Mouse (Mus musculus) heart, postnatal 25 days (tissue): ENCODE measurements around the gene Tepsin. TPM values are rescaled to one million over a fixed set of nuclear protein-coding genes. Genes with fewer than 3 reads are reported as not detected.

Experiments
- DNase-seq: peaks from one replicate; pipeline ENCODE4 v3.0.0; 2022; ENCODE audit warnings: low spot score
- intact Hi-C: fragments of 180-260 bp; cut with DNase I; formaldehyde crosslinking; loops from one replicate; pipeline ENCODE4 v1.15.1; 2025
- total RNA-seq, 2 experiments: library from RNA; stranded (reverse); gene quantifications; 2 replicates each; pipeline ENCODE4 v1.2.3; 2021

Tepsin gene
- total RNA-seq, 2 experiments from 2014 or later, result 7.4 to 8.2 TPM

DNA sequence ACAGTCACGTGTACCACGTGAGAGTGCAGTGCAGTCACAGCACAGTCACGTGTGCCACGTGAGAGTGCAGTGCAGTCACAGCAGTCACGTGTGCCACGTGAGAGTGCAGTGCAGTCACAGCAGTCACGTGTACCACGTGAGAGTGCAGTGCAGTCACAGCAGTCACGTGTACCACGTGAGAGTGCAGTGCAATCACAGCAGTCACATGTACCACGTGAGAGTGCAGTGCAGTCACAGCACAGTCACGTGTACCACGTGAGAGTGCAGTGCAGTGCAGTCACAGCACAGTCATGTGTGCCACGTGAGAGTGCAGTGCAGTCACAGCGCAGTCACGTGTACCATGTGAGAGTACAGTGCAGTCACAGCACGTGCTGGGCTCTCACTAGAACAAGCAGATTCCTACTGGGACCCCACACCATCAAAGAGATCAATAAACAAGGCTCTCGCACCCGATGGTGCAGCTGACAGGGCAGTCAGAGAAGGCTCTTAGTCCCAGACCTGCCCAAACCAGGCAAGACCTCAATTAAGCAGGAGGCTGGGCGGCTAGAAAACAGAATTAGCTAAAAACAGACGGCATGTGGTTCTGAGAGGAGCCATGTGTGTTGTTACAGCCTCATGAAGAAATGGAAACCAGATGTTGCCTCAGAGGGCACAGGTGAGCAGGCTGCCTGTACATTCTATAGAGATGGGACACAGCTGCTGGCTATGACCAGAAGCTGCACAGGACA lies 16.1 kb upstream of the Tepsin start:
- DNase-seq, result no peak
- intact Hi-C loops, result loop anchor here (5.0 kb wide), 3 partner anchors 53 to 308 kb away; no protein-coding TSS in a partner anchor

DNA sequence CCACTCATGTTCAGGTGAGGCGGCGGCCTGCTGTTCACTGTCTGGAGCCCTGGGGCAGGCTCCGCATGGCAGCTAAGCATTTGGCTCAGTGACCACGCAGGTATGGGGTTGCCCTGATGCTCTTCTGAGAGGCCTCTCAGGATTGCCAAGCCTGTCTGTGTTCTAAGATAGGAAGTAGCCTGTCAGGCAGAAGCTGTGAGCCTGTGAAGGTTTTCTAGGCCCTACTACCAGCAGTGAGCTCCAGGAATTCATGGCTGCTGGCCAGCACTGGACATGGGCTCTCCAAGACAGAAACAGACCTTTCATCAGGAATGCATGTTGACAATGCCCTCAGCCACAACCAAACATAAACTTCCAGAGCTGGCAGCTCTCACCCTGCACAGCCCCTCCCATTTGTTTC lies 13.6 kb upstream of the Tepsin start:
- DNase-seq, result no peak
- intact Hi-C loops, result loop anchor here (5.0 kb wide), 3 partner anchors 55 to 310 kb away; no protein-coding TSS in a partner anchor

DNA sequence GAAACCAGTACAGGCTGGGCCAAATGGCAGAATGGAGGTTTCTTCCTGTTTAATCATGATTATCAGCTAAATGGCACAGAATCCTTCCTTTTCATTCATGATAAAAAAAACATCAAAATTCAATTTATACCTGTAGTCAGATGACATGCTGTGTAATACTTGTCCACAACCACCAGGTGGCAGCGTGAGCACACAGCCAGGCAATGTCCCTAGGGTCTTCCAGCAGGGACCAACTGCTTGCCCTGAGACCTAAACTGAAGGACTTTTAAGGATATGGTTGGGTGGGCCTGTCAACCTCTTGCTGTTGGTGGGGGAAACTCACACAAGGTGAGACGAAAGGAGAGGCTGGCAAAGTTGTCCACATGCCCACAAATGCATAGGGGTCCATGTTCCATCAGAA lies 12.5 kb upstream of the Tepsin start:
- DNase-seq, result no peak

DNA sequence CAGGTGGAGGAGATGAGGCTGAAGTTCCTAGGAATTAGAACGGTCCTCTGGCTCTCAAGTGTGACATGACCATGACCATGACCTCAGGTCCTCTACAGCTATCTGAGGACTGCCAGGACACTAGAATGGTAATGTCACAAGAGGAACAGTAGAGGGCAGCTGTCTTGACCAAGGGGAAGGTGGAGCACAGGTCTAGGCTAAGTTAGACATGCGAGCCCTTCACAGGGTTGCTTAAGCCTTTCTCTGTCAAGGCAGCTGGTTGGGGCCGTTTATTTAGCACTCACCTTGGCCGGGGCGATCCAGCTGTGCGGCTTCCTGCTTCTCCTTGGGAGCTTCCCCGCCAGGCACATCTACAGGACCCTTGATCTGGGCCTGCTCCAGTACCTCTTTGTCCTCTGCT lies 12.0 kb upstream of the Tepsin start:
- no peak for DNase-seq
- intact Hi-C loops, result loop anchor here (5.0 kb wide), 3 partner anchors 57 to 312 kb away; no protein-coding TSS in a partner anchor

More for the DNA sequence above, 12.5 kb upstream of the Tepsin start:
- intact Hi-C loops, result loop anchor here (1.0 to 5.0 kb wide), 4 partner anchors 56 to 311 kb away; no protein-coding TSS in a partner anchor

DNA sequence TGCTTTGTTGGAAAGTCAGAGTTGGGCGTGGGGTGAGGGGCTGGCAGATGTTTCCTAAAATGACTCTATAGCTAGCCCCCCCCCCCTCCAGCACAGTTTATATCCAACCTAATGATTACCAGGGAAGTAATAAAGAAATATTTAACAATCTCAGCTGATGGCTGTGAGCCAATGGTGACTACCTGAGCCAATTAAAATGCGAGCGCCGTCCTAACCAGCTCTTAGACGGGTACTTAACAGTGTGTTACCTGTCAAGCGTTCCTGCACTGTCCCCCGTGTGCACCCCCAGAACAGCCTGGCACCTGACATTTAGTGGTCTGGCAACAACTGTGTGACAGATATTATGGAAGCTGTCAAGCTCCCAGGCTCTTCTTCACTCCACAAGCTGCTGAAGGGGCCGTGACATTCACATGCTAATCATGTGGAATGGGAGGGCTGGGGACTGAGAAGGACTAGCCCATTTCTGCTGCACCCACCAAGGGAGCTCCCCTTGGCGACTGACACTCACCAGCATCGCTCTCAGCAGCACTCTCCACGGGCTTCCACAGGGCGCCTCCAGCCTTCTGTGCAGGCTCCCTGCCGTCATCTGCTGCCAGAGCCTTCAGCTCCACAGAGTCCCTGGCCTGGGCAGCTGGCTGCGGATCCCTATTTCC lies 11.2 kb upstream of the Tepsin start:
- DNase-seq, result no peak
- intact Hi-C loops, result loop anchor here (5.0 kb wide), 3 partner anchors 58 to 313 kb away; no protein-coding TSS in a partner anchor

DNA sequence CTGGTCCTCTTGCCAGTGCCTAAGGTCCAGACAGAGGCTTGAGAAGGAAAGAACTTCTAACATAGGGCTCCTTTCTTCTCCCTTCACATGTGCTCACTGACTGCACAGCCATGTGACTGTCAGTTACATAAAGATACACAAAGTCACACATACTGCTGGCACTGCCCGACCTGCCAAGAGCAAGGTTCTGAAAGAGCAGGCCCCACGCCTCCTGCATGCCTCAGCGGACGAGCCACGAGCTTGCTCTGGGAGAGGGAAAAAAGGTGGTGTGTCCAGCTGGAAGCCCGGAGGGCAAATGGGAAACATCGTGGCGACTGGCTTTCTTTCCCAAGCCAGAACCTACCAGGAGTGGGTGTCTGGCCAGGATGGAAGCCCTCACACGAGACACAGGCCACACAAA lies 9.3 kb upstream of the Tepsin start:
- intact Hi-C loops, result no loop called here
- DNase-seq, result no peak

DNA sequence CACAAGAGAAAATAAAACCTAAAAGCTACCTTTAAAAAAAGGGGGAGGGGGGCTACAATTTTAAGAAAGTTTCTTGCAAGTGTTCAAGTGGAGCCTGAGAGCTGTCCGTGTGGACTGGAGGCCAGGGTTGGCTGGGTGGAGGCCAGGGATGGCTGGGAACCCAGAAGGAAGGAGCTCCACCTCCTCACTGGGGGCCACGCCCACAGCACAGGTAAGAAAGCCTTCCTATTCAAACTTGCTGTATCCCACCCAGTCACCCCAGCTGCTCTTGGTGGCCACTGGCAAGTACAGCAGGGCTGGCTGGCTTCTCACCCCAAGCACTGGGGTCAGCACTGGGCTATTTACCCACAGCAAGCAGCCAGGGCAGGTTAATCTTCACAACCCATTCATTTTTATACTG lies 8.5 kb upstream of the Tepsin start:
- intact Hi-C loops, result no loop called here
- no peak for DNase-seq

DNA sequence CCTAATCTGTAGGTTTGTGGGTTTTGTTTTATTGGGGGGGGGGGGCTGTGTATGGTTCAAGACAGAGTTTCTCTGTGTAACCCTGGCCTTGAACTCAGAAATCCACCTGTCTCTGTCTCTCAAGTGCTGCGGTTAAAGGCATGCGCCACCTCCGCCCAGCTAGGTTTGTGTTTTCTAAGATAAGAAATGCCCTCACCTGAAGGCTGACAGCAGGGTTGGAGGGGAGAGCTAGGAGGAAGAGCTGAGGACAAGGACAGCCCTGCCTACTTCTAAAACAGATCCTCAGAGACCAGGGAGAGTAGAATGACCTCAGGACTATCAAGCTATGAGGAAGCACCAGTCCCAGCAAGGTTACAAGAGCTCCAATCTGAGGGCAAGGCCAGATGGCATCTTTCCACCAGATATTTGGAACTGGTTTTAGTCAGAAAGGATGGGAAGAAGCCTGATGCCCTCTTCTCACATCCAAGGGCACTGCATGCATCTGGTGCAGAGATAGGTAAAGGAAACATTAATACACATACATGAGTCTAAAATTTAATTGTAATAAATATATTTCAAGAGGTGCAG lies 5.0 kb upstream of the Tepsin start:
- intact Hi-C loops, result loop anchor here (5.0 kb wide), 1 partner anchor 71 kb away; no protein-coding TSS in a partner anchor
- DNase-seq, result no peak

DNA sequence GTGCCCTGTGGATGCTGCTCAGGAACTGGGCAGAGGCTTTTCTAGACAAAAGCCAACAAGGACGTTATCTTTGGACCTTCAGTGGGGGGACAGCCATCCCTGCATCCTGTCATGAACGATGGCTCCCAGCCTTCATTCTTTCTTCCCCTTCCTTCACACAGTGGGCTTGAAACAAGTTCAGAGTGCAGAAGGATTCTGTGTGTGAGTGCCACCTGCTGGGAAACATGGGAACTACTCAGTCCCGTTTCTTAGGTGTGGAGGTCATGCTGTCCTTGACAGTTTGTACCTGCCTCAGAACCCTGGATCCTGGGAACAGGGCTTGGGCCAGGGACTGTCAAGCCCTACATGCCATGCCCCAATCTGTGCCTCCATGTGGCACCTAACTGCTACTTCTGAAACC lies 2.5 kb upstream of the Tepsin start:
- intact Hi-C loops, result loop anchor here (1.0 to 5.0 kb wide), 2 partner anchors 69 to 88 kb away; no protein-coding TSS in a partner anchor

DNA sequence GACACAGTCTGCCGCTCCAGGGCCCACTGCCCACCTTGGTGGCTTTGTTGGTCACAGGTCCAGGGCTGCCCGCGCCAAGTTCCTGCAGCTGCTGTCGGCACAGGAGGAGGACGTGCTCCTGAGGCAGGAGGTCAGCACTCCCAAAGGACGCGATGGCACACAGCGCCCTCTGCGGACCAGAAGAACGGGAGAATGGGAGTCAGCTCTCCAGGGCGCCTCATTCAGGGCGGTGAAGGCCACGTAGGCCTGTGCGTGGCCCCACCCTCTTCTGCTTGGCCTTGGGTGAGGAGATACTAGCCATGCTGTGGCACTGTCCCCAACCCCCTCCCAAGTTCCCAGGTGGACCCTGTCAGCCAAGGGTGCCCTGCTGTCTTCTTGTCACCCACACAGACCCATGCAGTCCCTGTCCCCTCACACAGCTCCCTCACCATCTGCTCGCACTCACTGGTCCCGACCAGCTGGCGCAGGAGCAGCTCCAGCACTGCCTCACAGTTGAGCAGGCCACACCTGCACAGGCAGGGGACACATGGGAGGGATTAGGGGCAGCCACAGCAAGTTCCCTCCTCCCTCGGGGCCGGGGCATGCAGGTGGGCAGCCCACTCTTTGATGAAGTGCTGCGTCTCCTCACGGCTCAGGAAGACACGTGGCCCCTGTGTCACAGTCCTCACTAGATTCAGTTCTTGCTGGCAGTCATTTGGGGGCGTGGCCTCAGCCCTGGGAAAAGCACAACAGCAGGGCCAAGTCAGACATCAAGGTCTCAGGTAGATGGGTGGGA lies 5.5 kb downstream of the Tepsin start:
- intact Hi-C loops, result no loop called here
- no peak for DNase-seq

More for the DNA sequence above, 2.5 kb upstream of the Tepsin start:
- no peak for DNase-seq

DNA sequence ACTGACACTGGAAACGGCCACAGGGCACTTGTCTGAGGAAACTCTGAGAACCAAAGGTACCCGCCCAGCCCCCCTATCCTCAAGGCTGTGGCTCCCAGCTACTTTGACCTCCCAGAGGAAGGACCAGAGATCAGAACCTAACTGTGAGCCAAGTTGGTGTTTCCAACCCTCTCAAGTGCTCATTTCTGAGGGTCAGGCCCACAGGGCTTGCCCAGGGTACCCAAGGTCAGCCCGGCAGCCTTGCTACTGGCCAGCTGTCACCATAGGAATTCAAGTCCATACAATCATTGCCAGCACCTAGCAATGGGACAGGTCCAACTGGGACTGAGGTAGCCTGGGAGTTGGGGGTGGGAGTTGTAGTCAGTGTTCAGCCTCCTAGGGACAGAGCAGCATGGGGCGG lies 7.9 kb downstream of the Tepsin start:
- intact Hi-C loops, result no loop called here

DNA sequence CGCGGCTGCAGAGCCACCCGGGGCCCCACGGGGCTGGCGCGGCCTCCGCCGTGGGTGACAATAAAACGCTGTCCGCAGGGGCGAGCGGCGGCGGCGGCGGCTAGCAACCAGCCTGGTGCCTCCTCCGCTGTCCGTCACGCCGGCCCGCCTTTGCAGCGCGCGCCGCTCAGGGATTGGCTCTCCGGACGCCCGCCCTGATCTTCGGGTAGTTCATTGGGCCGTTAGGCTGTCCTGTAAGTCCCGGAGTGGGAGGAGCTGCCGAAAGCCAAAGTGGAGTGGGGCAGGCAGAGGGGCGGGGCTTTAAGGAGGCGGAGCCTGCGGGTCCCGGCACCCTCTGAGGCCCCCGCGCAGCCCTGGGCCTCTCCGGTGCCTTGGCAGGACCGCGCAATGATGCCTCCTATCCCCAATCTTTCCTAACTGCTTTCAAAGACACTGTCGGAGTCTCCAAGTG lies 11.8 kb downstream of the Tepsin start, which contains the start of gene Cep131:
TSS of gene Cep131 (minus strand) at position 126 of the 451 bp plus-strand sequence.
- intact Hi-C loops, result loop anchor here (10.0 kb wide), 1 partner anchor 142 kb away; the partner anchor contains the start of gene Baiap2
- DNase-seq, result peak; percentile 97

More for the DNA sequence above, 7.9 kb downstream of the Tepsin start:
- no peak for DNase-seq

DNA sequence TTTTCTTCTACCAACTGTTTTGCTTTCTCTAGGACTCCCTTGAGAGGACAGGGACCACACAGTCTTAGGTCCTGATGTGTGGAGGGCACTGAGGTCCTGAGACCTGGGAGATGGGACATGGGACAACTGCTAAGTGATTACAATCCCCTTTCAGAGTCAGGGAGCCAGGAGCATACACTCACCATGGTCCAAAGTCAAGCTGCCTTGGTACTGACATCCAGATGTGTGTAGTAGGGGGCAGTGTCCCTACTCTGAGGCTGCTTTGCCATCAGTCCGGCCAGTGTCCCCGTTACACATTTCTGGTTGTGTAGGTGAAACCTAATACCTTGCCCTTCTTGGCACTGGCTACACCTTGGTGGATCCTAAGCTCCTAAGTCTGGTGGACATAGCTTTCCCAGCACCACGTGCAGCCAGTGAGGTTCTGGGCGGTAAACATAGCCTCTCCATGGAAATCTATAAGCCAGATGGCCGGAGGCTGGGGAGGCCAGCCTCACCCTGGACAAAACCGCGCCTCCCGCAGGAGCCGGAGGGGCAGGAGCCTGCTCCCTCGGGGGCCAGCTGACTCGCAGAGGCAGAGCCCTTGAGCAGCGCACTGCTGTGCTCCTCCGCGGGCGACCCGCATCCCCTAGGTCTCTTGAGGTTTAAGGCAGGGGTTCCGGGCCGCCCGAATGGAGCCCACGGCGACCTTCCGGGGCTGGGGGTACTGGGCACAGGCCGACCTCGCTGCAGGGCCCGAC lies 12.5 kb downstream of the Tepsin start:
- peak; percentile 13 for DNase-seq
- intact Hi-C loops, result loop anchor here (10.0 kb wide), 1 partner anchor 141 kb away; the partner anchor contains the start of gene Baiap2

DNA sequence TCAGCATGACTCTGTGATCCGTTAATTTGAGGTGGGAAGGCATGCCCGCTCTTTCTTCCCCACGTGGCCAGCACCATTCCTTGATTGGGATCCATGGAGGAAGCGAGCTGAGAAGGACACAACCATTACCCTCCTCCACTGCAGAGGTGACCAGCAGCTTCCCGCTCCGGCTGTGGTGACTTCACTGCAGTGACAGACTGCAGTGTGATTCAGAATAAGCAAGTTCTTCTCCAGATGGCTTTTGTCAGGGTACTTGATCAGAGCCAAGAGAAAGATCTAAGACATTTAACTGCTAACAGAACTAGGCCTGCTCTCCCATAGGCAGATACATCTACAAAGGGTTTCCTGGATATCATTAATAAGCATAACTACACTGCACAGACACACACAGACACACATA lies 18.2 kb downstream of the Tepsin start:
- intact Hi-C loops, result loop anchor here (10.0 kb wide), 1 partner anchor 135 kb away; the partner anchor contains the start of gene Baiap2
- DNase-seq, result no peak

DNA sequence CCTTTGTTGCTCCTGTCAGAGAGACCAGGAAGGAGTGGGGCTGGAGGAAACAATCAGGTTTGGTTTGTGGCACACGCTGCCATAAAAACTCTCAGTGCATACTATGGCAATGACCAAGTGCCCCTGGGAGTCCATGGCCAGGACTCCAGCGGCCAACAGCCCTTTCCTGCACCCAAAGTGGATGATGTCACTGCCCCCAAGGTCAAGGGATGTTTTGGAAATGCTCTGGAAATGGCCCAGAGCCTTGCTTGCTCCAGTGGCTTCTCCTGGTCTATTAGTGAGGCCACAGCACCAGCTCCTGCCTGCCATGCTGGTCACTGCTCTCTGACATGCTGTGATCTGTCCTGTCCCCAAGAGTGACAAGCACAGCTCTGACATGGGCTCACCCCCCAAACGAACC lies 22.3 kb downstream of the Tepsin start:
- intact Hi-C loops, result no loop called here
- DNase-seq, result no peak

DNA sequence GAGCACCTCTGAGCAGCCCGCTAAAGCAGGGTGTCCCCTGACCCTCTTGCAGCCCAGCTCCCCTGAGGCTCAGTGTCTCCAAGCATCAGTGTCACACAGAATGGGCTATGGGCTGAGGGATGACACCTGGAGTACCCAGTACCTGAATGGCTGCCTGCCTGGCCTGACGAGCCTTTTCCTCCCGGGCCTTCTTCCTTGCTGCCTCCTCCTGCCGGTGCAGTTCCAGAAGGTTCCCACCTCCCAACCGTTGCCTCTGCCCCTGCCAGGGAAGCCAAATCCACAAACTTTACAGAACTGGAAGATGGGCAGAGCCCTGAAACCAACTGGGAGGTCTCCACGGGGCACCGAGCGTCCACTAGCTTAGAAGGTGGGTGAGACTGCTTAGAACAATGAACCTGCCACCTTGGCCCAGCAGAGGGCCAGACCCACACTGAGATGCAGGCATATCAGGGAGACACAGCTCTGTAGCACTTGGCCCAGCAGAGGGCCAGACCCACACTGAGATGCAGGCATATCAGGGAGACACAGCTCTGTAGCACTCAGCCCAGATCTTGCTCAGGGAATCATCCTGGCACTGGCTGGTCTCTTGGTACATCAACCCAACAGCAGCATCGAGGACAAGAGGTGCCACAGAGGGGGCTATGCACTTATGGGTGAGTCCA lies 25.4 kb downstream of the Tepsin start:
- intact Hi-C loops, result no loop called here

DNA sequence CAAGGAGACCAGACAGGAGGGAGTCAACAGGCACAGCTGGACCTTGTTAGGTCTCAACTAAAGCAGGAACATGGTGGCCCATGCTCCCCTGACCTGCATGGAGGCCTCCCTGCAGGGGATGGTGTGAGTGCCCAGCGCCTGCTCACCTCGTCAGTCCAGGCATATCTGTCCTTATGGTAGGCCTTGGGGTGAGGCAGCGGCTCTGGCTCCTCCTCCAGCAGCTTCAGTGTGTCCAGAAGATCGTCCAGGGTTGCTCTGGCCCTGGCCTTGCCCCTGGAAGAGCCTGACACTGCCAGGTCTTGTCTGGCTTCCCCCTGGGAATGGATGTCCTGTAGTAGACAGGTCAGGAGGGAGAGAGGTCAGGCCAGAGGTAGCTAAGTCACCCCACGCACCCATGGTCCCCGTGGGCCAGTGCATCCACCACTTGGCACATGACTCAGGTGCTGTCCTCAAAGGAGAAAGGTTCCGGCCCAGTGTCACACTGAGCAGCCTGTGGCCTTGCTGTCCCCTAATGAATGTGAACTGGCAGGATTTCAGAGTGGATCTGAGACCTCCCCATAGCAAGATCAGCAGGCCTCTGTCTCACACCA lies 26.7 kb downstream of the Tepsin start:
- no peak for DNase-seq
- intact Hi-C loops, result no loop called here

More for the DNA sequence above, 25.4 kb downstream of the Tepsin start:
- no peak for DNase-seq

DNA sequence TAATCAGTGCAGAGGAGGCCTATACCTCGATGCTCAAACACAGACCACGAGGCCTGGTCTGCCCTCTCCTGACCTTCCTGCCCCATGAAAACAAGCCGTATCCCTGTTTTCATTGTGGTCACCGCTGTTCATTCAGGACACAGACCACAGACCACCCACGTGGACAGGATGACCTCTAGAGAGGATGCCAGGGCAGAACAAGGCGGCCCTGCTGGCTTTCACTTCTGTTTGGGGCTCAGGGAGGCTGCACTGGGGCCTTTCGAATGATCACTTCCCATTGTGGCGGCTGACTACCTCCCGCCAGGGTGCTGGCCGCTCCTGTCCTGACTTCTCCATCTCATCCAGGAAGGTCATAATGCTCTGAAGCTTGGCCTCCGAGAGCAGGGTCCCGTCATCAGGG lies 27.5 kb downstream of the Tepsin start:
- no peak for DNase-seq
- intact Hi-C loops, result no loop called here
